Mouse (Mus musculus) lung, postnatal 25 days (tissue): ENCODE data around the gene Gp9.

Source experiments
- DNase-seq: peaks from one replicate; pipeline ENCODE4 v3.0.0; 2022; ENCODE audit warnings: low spot score

Gene Gp9

DNA sequence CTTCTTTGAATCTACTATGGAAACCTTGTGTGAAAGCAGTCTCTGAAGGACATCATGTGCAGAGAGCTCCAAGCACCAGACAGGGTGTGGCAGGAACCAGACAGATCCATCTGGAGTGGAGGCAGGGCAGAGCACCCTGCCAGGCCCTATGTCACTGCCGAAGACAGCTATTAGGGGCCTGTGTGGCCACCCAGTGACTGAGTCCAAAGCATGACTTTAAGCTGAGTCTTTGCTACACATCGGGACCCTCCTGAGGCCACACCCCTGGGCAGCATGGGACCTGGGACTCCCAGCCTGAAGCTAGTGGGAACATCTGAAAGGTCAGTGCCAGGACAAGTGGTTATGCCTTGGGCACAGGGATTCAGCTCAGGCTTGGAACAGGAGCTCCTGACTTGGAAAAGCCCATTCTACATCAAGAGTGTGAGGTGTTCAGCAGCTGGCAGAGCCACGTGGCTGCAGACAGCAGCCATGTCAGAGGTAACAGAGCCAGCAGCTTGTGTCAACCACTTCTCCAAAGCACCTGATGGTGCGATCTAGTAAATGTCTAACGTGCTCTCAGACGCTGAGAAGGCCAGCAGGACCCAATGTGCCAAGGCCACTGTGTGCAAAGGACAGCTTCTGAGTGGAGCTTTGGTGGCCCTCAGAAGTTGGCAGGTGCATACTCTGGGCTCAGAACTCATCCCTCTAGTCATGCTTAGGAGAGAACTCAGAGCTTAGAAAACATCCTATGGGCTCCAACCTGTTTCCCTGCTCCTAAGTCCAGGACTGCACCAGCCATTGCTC is 9.4 kb downstream of the Gp9 start:
- no peak for DNase-seq

DNA sequence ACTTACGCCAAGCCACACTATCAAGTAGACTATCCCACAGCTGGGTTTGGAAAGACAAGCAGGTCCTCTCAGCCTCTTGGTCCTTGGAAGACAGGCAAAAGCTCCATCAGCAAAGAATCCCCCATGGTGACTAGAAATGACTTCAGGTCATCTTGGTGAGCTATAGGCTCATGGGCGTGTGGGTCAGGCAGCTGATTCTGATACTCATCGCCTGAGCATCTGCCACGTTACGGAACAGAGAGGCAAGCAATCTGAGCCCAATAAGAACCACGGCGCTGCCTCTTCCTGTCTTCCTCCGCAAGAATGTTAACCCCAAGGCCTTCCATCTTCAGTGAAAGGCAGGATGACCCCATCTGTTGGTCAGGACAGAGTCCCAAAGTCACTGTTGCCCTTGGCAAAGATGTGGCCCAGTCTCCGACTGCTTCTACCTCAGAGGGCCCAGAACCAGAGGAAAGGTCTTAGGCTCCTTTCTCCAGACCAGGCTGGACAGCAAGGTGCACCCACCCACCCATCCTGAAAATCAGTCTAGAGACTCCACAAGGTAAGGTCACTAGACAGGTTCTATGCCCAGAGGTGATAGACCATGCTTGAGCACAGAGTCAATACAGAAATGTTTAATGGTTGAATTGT is 10.5 kb downstream of the Gp9 start:
- DNase-seq = no peak

DNA sequence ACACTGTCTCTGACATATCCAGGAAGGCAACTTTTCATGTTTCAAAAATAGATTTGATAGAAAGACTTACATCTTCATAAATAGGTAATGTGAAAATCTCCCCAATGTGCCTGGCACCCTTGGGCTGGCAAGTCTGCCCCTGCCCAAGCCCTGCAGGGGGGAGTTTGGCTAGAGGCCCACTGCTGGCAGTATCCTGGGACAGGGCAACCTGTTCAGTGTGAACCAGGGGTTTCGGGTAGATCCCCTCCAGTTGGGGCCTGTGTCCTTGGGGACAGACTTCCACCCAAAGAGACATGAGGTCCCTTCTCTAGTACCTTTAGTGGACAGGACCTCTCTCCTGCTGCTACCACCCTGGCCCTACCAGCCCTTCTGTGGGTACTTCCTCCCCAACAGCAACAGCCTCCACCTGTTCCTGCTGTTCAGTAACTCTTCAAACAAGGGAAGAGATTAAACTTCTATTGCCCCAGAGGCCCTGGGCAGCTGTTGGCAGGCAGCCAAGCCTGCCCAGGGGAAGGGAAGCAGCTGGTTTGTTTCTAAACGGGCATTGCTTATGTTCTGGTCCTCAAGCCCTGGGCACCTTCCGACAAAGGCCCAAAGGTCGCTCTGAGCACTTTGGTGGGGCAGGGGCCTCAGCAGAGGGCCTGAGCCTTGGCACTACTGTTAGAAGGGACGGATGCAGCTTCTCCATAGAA is 11.2 kb downstream of the Gp9 start:
- peak; percentile 57 for DNase-seq

DNA sequence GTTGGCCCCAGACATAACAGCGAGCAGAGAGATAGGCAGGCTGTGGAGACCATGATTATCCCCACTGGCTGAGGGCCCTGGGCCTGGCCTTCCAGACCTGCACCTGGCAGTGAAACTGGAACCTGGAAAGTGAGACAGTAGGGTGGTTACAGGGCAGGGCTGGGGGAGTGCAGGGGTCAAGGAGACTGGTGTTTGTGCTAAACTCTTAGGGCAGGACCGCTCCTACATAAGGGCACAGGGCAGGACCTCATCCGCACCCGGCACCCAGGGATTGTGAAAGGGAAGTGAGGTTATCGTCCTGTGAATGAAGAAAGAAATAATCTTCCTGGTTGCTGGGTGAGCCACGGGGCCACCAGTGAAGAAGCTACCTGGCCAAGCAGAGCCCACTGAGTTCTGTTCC is 11.9 kb downstream of the Gp9 start:
- DNase-seq = no peak

DNA sequence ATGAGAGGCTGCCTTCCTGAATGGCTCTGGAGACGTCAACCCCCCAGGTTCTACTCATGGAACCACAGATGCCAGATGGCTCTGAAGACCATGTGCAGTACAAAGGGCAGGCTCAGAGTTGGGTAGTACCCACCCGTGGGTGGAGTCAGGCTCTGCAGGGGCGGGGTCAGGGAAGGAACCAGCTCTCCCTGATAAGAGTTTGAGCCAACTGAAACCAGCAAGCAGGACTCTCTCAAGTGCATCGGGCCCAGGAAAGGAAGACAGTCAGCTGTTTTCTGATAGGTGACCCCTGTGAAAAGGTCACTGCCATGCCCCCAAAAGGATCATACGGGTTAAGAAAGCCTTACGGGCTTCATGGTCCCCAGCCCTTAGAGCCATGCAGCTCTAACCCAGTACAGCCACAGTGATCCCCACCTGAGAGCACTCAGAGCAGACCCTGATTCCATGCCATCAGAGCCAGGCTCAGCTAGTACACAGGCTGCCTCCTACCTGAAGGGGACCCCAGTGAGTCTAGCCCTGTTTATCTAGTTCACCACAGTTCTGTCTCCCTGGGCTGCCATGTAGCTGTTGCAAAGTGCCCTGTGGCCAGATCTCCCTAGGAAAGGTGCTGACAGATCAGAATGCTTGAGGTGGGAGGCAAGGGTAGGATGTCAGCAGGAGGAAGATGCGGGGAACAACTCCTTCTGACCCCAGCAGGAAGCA is 13.1 kb downstream of the Gp9 start:
- no peak for DNase-seq

DNA sequence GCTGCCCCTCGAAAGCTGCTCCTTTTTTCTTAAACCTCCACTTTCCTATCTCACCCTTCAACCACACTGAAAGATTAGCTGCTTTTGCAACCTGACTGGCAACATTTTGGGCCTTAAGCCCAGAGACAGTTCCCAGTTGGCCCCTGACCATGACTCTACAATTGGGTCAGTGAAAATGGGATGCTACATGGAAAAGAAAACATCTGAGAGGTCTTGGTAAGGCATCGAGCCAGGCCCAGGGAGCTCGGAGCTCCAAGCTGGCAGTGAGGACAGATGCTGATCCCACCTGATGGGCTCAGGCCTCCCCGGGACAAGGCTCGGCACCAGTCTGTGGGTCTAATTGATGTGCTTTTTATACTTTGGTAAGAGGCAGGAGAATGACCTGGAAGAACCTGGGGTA is 14.0 kb downstream of the Gp9 start:
- DNase-seq = no peak

DNA sequence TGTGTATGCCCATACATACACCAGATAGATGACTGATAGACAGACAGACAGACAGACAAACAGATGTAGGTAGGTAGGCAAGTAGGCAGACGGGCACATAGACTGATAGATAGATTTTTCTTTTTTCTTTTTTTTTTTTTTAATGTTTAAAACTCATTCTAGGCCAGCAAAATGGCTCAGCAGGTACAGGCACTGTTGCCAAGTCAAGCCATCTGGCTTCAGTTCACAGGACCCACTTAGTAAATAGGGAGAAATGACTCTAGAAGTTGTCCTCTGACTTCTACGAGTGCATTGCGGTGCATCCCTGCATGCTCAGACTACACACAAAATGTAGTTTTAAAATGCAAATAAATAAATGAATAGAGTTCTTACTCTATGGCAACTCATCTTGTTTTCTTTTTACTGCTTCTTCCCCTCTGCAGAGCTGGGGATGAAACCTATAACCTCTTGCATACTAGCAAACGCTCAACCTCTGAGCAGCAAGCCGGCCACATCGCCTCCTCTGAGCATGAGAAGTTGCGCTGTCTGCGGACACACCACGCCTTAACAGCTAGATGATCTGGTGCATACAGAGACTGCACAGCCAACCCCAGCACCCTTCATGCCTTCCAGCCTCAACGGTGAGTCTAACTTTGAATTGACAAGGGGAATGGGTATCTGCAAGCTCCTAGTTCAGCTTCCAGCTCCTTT is 16.1 kb downstream of the Gp9 start:
- no peak for DNase-seq

DNA sequence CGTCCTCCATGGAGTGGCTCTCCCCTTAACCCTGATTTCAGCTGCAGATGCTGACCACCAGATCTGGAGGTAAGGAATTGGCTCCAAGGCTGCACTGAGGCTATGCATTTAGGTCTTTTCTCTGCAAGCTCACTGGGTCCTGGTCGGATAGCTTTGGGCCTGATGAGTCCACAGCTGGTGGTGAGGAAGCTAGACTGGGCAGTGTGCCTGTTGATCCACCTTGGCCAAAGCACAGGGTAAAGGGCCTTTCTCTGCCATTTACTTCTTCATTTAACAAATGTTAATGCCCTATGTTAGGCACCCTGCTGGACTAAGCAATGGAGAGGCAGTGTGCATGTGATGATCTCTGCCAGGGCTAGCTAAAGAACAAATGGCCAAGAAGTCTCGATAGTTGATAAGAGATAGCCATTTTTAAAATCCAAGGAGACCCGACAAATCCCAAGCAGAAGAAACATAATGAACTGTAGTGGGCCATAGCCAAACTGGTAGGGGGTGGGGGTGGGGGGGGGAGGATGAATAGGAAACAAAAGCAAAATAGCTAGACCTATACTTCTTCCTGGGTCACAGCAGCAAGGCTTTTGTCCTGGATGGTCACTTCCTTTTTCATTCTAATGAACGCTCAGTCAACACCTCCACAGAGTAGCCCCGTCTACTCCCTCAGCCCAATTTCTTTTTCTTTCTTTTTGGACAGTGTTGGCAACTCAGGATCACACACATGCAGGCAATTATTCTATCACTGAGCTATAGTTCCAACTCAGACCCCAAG is 17.7 kb downstream of the Gp9 start:
- DNase-seq = no peak

DNA sequence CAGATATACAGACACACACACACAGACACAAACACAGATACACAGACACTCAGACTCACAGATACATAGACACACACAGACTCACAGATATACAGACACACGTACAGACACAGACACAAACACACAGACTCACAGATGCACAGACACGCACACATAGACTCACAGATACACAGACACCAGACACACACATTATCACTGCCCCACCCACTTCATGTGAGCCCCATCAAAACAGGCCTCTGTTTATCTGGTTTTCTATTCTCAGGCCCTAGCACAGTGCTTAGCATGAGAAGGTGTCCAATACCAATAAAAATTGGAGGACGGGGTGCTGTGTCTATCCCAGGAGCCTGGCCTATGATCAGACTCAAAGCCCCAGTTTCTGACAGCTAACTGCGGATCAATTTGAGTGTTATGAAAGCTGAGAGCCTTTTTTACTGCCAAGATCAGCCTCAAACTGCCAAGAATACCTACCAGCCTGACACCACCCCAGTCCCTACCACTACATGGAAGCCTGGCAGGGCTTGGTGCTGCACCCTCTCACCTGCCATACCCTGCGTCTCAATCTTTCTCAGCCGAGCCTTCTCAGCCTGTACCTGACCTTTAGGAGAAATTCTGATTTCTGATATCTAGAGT is 18.5 kb downstream of the Gp9 start:
- no peak for DNase-seq

DNA sequence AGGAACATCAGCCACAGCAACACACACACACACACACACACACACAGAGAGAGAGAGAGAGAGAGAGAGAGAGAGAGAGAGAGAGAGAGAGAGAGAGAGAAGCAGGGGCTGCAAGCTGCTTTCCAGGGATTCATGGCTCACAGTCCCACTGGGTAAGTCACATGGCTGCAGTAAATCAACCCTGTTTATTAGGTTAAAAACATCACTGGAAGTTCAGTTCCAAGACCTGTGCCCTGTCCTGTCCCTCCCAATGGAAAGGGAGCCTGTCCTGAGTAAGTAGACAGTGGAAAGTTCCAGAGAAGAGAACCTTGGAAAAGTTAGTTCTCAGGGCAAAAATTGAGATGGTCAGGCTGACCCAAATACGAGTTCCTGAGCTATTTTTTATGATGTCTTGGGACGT is 19.4 kb downstream of the Gp9 start:
- no peak for DNase-seq

DNA sequence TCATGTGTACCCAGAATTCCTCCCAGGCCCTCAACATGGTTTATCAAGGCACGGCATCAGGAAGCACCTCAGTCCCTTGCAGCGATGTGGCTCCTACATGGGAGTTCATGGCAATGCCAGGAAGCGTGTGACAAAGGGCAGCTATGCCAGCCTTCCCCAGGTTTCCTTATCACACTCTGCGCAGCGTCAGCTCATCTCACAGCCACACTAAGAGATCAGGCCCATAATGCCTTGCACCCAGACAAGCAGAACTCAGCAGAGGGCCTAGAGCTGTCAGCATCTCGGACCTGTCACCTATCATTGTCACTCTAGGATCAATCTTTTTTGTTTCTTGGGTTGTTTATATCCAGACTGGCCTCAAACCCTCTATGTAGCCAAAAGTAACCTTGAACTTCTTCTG is 21.7 kb downstream of the Gp9 start:
- DNase-seq = no peak

DNA sequence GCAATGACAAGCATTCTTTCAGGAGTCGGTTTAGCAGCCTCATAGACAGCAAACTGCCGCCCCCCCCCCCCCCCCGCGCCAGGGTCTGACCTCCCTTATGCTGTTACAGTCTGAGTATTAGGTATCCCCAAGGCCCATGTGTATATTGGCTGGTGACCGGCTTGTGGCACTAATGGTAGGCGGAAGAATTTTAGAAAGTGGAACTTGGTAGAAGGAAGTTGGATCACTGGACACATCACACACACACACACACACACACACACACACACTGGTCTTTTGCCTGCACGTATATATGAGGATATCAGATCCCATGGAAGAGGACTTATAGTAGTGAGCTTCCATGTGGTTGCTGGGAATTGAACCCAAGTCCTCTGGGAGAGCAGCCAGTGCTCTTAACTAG is 24.6 kb downstream of the Gp9 start:
- DNase-seq = no peak

DNA sequence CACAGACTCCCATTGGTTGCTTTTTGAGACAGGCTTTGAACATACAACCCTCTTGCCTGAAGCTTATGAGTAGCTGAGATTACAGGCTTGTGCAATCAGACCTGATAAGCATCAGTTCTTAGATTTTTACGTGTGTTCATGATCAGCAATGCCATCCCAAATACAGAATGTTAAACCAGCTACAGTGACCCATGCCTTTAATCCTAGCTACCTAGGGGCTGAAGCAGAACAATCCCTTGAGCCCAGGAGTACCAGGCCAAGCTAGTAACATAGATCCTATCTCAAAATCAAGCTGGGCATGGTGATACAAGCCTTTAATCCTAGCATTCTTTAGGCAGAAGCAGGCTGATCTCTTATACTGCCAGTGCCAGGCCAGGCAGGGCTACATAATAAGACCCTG is 26.2 kb downstream of the Gp9 start:
- DNase-seq = no peak

DNA sequence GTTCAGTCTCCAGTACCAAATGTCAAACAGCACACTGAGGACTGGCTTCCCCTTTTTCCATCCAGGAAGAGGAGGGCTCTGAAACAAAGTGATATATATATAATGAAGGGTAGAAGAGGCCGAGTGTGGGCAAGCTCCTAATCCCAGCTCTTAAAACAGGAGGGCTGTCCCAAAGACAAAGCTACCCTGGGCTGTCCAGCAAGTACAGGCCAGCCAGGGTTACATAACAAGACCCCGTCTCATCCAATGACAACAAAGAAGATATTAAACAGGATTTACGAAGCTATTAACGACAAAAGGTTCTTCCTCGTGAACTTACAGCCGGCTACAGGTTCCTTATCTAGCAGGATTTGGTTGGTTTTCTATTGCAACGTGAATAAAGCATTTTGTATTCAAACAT is 27.0 kb downstream of the Gp9 start:
- no peak for DNase-seq

DNA sequence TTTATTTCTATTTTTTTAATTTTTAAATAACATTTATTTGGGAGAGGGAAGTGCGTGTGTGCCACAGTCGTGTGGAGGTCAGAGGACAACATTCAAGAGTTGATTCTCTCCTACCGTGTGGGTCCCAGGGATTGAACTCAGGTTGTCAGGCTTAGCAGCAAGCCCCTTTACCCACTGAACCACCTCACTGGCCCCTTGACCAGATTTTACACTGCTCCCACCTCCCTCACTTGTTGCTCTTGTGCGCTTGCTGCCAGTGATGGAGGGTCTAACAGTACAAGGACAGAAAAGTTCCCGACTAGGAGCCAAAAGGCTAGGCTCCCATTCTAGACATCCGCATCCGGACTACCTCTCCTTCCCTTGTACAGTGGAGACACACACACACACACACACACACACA is 27.6 kb downstream of the Gp9 start:
- no peak for DNase-seq

DNA sequence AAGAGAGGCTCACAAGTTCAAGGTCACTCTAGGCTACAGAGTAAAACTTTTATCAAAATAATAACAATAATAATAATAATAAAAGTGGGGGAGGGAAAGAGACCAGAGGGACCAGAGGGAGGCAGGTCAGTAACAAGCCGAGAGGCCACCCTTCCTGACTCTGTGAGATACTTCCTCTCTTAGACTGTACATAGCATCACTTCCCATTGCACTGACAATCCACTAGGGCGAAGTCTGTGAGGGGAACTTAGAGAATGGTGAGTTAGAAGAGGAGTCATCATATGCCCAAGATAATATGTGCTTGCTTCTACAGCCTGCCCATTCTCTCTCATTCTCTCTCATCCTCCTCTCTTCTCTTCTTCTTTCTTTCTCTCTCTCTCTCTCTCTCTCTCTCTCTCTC is 28.2 kb downstream of the Gp9 start:
- peak; percentile 51 for DNase-seq

DNA sequence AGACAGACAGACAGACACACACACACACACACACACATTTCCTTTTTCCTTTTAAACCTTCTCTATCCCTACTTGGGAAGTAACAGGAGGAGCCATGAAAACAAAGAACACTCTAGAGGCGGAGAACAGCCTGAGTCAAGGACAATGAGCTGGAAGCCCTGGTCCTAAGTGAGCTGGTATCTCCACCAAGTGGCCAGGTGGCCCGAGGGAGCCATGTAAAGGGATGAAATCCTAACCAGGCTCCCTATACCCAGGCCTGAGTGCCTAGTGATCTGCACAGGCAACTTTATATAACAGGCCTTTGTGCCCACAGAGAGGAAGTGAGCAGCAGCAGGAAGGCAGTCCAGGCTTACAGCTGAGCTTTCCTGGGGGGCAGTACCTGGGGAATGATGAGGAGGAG is 29.0 kb downstream of the Gp9 start:
- no peak for DNase-seq

DNA sequence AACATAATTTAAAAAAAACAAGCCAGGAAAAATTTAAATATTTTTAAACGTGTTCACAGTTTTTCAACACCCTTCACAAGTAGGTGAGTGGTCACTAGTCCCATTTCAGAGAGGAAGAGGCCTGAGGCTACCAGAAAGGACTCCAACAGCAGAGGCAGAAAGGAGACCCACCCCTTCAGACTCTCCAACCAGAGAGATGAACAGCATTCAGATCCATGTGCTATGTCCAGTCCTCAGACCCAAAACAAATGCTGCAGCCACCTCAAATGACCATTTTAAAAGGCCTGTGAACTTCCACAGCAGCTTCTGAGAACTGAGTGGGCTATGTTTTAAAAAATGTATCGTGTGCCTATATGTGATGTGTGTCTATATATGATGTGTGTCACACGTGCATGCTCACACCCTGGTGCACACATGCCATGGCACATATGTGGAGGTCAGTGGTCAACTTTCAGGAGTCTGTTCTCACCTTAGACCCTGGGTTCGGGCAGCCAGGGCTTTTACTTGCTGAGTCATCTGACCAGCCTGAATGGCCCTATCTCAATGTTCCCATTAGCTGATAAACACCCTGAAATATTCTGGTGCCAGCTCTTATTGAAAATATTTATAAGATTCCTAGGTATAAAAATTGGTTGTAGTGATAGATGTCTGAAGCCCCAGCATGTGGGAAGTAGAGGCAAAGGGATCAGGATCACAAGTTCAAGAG is 30.0 kb downstream of the Gp9 start:
- DNase-seq = no peak

DNA sequence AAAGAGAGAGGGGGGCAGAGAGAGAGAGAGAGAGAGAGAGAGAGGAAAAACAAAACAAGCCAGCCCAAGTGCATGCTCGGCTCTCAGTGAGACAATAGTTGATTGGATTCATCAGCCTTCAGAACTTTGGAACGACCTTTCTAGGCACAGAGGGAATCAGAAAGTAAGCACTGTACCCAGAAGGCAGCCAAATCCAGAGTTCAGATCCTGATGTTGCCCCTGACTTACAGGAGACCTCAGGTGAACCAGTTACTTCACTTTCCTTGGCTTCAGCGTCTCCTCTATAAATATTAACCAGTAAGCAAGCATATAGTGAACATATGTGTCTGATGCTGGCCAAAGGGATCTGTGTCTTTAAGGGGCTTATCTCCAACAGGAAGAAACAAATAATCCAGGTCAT is 30.6 kb downstream of the Gp9 start:
- DNase-seq = no peak

DNA sequence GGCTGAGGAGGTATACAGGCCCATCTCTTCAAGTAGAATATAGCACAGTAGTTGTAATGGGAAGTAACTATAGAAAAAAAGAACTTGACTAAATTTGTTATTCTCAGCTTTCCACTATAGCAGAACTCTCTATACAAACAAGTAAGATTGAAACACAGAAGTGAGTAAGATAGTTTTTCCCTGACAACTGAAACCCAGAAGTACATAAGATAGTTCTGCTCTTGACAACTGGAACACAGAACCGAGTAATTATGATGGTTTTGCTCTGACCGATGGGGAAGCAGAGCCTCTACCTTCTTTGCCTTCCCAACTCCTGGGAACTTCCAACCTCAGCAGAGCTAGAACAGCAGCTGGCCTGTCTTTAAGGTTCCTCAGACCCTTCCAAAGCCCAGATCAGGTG is 31.3 kb downstream of the Gp9 start:
- DNase-seq = no peak
